Mouse (Mus musculus): ENCODE measurements at regions not wholly inside any gene's neighbourhood (a gene's known extent, or its start where the extent isn't known, plus 50 kb on each side); places are given as distances from the start of the nearest gene placed in this dataset.
"Not testable (repeated sequence)": the region's sequence is repeated elsewhere in the genome, so short reads cannot be mapped to it uniquely, and the experiment has no call there.

DNA sequence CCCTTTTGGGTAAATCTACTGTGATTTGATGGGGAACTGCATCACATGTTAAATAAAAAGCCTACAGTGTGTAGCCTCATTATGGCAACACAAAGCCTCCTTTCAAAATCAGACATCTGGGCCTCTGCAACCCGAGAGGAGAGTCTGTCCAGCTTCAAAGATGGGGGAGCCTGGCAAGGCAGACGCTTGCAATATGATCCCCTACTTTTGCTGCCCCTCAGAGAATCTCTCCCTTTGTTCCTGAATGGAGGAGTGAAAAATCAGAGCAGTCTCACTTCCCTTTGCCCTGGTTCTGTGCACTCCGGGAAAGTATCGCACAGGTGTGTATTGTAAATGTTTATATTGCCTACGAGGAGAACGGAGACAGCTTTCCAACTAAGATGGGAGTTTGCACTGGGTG is 253.3 kb upstream of the Tgfbr2 start:
- no peak for ATAC-seq (replicated peaks; ENCODE audit: low FRiP score, low TSS enrichment, poor library complexity, severe bottlenecking)

DNA sequence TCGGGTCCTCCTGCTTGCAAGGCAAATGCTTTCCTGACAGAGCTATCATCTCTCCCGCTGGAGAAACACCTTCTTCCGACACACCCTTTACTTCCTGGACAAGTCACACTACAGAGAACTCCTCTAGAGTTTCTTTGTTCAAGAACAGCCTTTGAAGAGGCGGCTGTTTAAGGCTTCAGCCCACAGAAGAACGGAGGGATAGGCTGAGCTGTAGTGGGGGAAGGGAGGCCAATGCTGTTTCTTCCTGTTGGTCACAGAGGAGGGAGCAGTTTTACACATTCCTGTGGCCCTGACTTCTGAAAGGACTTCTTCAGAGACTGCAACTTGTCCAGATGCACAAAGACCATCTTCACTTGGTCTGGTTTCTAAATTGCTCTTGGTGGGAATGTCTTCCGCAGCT is 252.1 kb upstream of the Tgfbr2 start:
- no peak for ATAC-seq (replicated peaks; ENCODE audit: low FRiP score, low TSS enrichment, poor library complexity, severe bottlenecking)

DNA sequence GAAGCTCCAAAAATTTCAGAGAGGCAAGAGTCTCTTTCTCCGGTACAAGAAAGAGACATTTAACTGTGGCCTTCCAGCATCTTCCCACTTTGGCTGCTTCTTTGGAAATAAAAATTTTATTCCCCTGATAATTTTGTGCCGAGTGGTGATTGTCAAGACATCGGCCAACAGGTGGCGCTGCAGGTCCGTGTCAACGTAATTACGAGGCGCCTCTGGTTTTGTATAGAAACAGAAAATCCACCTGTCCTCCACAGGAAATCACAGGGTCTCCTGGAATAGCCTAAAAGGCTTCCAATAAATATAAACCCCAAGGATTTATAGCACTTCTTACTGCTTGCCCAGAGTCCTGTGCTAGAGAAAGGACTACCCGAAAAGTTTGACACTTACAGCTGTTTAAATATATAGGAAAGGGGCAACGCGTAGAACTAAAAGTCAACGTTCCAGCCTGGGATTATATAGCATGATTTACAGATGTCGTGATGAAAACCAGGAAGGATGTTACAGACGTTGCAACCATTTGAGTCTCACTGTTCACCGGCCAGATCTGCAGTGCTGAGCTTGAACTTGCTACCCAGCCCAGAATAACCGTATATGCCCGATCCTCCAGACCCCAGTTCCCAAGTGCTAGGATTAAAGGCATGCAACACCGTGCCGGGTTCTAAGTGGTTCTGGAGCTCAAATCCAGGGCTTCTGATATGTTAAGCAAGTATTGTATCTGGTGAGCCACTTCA is 251.3 kb upstream of the Tgfbr2 start:
- peak; percentile 74; the same call in 1 of the 2 replicates for ATAC-seq (replicated peaks; ENCODE audit: low FRiP score, low TSS enrichment, poor library complexity, severe bottlenecking)

DNA sequence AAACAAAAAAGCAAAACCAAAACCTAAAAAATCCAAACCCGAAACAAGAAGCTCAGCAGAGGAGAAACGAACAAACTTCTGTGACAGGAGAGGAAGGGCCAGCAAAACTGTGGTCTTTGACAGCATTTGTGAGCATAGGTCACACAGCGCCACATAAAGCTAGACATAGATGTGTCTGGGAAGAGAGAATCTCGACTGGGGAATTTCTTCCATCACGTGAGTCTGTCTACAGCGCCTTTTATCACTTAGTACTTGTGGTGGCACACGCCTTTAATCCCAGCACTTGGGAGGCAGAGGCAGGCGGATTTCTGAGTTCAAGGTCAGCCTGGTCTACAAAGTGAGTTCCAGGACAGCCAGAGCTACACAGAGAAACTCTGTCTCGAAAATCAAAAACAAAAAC is 250.2 kb upstream of the Tgfbr2 start:
- not testable (repeated sequence) for ATAC-seq (replicated peaks; ENCODE audit: low FRiP score, low TSS enrichment, poor library complexity, severe bottlenecking)

DNA sequence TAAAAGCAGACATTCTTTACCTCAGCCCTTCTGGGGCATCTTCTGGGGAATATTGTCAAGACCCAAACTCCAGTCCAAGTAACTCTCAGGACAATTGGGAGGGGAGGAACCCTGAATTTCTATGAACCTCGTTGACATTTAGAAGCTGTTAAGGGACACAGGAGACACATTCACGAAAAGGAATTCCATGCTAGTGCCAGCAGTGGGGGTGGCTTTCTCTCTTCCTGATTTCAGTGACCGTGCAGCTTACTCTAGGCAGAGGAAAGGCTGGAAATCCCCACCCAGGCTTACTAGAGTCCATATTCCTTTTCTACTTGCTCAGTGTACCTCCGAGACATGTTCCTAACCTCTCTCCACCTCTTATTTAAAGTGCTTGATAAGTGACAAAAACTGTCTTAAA is 239.9 kb upstream of the Tgfbr2 start:
- ATAC-seq (replicated peaks; ENCODE audit: low FRiP score, low TSS enrichment, poor library complexity, severe bottlenecking) = no peak

DNA sequence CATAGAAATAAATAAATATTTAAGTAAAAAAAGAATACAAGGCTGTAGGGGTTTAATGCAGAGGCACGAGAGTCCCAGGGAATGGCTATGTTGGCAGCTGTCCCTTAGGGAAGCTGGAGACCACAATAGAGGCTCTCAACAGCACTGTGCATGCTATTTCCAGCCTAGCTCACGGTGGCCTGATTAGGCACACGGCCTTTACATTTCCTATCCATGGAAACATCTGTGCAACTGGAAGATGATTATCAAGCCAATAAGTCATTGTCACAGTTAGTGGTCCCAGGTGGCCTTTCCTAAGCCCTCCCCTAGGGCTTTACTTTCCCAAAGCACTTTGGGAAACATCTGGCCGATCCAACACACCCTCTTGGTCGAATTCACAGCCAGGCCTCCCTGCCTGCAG is 235.9 kb upstream of the Tgfbr2 start:
- 0 out of 2 replicates have a peak, but pooled peaks have one; percentile 14 for ATAC-seq (replicated peaks; ENCODE audit: low FRiP score, low TSS enrichment, poor library complexity, severe bottlenecking)

- no peak for ATAC-seq (replicated peaks; ENCODE audit: low FRiP score, low TSS enrichment, poor library complexity, severe bottlenecking)
These were observed 235.3 kb upstream of the Tgfbr2 start for GRCm38 (mm10) chr9:116410461-116410860.

DNA sequence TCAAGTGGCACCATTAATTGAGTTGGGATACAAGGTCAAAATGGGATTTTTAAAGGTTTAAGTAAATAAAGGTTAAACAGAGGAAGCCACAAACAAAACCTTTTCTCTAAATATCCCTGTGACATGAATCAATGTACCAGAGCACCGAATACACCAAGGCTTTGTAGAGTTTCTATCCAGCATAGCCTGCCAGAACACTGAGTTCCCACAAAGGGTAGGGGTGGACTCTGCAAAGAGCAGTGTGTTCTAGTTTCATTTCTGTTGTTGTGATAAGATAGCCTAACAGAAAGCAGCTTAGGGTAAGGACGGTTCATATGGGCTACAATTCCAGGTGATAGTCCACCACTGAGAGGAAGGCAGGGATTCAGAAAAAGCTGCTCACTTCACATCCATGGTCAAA is 233.0 kb upstream of the Tgfbr2 start:
- no peak for ATAC-seq (replicated peaks; ENCODE audit: low FRiP score, low TSS enrichment, poor library complexity, severe bottlenecking)

DNA sequence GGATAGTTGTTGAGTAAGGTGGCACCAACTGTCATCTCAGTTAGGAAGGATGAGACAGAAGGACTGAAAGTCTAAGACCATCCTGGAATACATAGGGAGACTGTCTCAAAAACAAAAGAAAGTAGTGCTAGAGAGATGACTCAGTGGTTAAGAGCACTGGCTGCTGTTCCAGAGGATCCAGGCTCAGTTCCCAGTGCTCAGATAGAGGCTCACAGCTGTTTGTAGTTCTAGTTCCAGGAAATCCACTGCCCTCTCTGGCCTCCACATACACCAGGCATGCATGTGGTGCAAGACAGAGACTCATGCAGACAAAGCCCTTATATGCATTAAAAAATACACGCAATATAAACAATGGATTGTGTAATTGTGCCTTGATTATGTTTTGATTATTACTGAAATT is 229.9 kb upstream of the Tgfbr2 start:
- ATAC-seq (replicated peaks; ENCODE audit: low FRiP score, low TSS enrichment, poor library complexity, severe bottlenecking) = no peak

DNA sequence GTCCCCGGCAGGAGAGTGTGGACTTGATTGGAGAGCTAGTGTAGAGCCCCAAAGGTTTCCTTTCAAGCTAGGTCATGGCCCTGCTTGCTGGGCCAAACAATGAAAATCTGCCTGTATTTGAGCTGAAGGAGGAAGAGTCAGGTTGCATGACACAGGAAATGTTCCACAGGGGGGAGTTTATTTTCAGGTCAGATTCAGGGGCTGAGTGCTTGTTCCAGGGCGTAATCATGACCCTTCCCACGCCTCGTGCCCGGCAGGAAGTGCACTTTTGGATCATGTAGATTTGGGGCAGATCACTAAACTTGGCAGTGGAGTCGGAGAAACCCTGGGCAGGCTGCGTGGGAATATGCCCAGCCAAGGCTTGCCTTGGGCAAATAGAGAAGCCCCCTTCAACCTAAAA is 226.7 kb upstream of the Tgfbr2 start:
- ATAC-seq (replicated peaks; ENCODE audit: low FRiP score, low TSS enrichment, poor library complexity, severe bottlenecking) = no peak

DNA sequence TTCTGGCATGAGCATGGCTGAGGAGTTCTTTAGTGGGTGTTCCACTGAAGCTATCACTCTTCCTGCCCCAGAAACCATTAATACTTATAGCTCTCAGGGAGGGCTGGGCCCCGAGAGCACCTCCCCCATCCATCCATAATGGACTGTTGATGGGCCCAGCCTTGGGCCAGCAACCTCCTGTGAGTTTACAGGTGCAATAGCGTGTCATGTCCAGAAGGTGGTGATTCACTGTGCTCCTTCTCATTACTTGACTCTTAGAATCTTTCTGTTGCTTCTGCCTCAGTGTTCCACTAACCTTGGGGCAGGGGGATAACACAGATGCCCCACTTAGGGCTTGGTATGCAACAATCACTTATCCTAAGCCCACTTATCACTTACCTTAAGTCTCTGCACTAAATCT is 225.1 kb upstream of the Tgfbr2 start:
- peak; percentile 55; the same call in 1 of the 2 replicates for ATAC-seq (replicated peaks; ENCODE audit: low FRiP score, low TSS enrichment, poor library complexity, severe bottlenecking)

DNA sequence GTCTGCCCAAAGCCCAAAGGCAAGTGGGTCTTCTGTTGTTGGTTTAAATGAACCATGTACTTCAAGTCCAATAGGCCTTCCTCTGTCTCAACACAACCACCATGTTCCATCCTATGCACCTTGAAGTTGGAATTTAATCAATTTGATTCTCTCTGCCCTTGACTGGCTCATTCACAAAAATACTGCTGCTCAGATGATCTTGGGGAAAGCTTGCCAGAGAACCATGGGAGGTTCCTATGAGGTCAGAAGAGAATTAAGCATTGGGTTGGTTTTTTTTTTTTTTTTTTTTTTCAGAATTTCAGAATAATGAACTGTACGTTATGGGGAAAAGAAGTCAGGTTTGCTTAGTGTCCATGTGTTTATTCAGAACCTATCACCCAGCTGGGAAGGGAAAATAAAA is 224.1 kb upstream of the Tgfbr2 start:
- ATAC-seq (replicated peaks; ENCODE audit: low FRiP score, low TSS enrichment, poor library complexity, severe bottlenecking) = no peak

DNA sequence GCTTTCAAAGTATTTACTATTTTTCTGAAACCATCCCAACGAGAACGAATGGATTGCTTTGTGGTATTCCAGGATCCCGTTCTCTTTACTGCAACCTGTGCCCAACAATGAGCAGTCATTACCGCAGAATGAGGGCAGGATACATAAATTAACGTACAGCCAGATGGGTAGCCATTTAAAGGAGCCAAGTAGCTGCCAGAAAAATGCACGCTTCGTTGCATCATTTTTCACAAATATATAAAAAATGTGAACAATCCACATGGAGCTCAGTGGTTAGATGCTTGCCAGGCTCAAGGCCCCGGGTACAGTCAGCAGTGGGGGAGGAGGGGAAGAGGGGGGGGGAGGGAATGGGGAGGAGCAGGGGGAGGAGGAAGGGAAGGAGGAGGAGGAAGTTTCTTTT is 217.1 kb upstream of the Tgfbr2 start:
- no peak for ATAC-seq (replicated peaks; ENCODE audit: low FRiP score, low TSS enrichment, poor library complexity, severe bottlenecking)

- no peak for ATAC-seq (replicated peaks; ENCODE audit: low FRiP score, low TSS enrichment, poor library complexity, severe bottlenecking)
These were observed 214.6 kb upstream of the Tgfbr2 start for GRCm38 (mm10) chr9:116389781-116390180.

- no peak for ATAC-seq (replicated peaks; ENCODE audit: low FRiP score, low TSS enrichment, poor library complexity, severe bottlenecking)
These were observed 213.7 kb upstream of the Tgfbr2 start for GRCm38 (mm10) chr9:116388863-116389262.

- no peak for ATAC-seq (replicated peaks; ENCODE audit: low FRiP score, low TSS enrichment, poor library complexity, severe bottlenecking)
These were observed 212.9 kb upstream of the Tgfbr2 start for GRCm38 (mm10) chr9:116388025-116388424.

- peak; percentile 94 for ATAC-seq (replicated peaks; ENCODE audit: low FRiP score, low TSS enrichment, poor library complexity, severe bottlenecking)
These were observed 209.3 kb upstream of the Tgfbr2 start for GRCm38 (mm10) chr9:116384176-116385076.

GRCm38 (mm10) chr9:116383411-116384101 is 208.4 kb upstream of the Tgfbr2 start:
- ATAC-seq (replicated peaks; ENCODE audit: low FRiP score, low TSS enrichment, poor library complexity, severe bottlenecking) = peak; percentile 19

DNA sequence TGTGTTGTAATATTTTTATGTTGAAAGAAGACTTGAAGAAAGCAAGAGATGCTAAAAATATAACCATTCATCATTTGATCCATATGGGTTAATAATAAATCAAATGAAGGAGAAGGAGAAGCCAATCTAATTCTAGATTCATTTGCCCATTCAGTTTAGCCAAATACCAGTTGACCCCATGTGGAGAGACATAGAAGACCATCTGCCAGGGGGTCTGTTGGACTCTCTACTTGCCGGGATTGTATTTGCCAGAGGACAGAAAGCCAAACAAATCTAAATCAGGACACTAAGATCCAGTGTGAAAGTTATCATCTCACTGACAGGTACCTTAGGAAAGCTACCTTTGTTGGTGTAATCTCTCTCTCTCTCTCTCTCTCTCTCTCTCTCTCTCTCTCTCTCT is 202.5 kb upstream of the Tgfbr2 start:
- no peak for ATAC-seq (replicated peaks; ENCODE audit: low FRiP score, low TSS enrichment, poor library complexity, severe bottlenecking)
